Mouse (Mus musculus): ENCODE measurements around the gene Ttc7b. TPM values are rescaled to one million over a fixed set of nuclear protein-coding genes. Genes with fewer than 3 reads are reported as not detected.

Ttc7b gene
- polyA plus RNA-seq, 1 experiment from 2014 or later: 4.2 TPM

GRCm38 (mm10) chr12:100517371-100517770 is 3.3 kb downstream of the Ttc7b start:
- H3K9me3 ChIP-seq: no peaks in the 10 kb centered on the region
- peaks cover 7% of the 10 kb centered on the region; the same call in 1 of the 2 replicates for H3K27me3 ChIP-seq (replicated peaks; ENCODE audit: low read depth, poor library complexity, severe bottlenecking)
- H3K36me3 ChIP-seq (replicated peaks): peaks cover 31% of the 10 kb centered on the region
- DNase-seq (ENCODE audit: low spot score): no peak
- H3K27ac ChIP-seq (replicated peaks): no peak overlapping the region
- WGBS: 90% methylated on average over 9 of the region's 9 CpGs
- H3K4me1 ChIP-seq: peaks cover 25% of the 10 kb centered on the region
- no peak overlapping the region for H3K4me3 ChIP-seq

GRCm38 (mm10) chr12:100516161-100516838 is 4.3 kb downstream of the Ttc7b start:
- H3K36me3 ChIP-seq (replicated peaks): peaks cover 41% of the 10 kb centered on the region
- 0 out of 2 replicates have a peak, but pooled peaks cover under 1% of the 10 kb centered on the region for H3K27me3 ChIP-seq (replicated peaks; ENCODE audit: low read depth, poor library complexity, severe bottlenecking)
- DNase-seq (ENCODE audit: low spot score): no peak
- H3K4me3 ChIP-seq: no peak overlapping the region
- no peak overlapping the region for H3K27ac ChIP-seq (replicated peaks)
- H3K9me3 ChIP-seq: no peaks in the 10 kb centered on the region
- WGBS: 95% methylated on average over 1 of the region's 1 CpGs
- H3K4me1 ChIP-seq: peaks cover 24% of the 10 kb centered on the region

DNA sequence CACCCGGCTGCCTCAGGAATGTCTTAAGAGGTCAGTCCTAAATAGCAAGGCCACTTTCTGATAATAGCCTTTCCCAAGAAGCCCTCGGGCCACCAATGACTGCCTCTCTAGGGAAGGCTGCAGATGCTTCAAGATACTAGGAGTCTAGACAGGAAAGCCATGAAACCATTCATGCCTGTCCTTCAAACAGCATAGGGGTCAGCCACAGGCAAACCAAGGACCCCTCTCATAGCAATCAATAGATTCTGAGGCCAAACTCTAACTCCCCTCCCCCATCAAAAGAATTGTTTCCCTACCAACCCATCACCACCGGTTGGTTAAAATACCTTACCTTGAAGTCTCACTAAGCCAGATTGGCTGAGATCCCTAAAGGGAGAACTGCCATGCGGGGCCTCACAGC is 5.1 kb downstream of the Ttc7b start:
- no peaks in the 10 kb centered on the region for H3K9me3 ChIP-seq
- DNase-seq (ENCODE audit: low spot score): no peak
- no peak overlapping the region for H3K4me3 ChIP-seq
- H3K4me1 ChIP-seq: peaks cover 21% of the 10 kb centered on the region
- no peaks in the 10 kb centered on the region for H3K27me3 ChIP-seq (replicated peaks; ENCODE audit: low read depth, poor library complexity, severe bottlenecking)
- peaks cover 49% of the 10 kb centered on the region for H3K36me3 ChIP-seq (replicated peaks)
- no peak overlapping the region for H3K27ac ChIP-seq (replicated peaks)
- WGBS: 85% methylated on average over 4 of the region's 4 CpGs

DNA sequence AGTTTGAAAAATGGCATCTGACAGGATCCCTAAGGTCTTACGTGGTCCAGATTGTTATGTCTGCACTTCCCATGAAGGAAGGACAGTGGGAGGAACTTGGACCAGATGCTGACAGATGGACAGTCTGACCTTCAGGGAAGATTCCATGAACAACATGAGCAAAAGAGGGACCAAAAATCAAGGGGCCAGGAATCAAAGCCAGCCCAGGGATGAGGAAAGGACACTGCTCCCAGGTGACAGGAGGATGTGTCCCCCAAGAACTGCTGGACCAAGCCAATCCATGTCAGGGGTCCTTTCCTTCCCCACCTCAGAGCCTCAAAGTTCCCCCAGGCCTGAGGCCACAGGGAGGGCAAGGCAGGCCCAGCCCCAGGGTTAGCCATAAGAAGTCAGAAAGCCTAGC is 6.0 kb downstream of the Ttc7b start:
- Histone ChIP-seq H3K36me3 (replicated peaks) (peaks cover 51% of the 10 kb centered on the region), H3K9me3 (no peaks in the 10 kb centered on the region), H3K4me3 (no peak overlapping the region), H3K4me1 (peaks cover 15% of the 10 kb centered on the region), H3K27me3 (replicated peaks; ENCODE audit: low read depth, poor library complexity, severe bottlenecking) (no peaks in the 10 kb centered on the region), H3K27ac (replicated peaks) (no peak overlapping the region)
- WGBS: 79% methylated on average over 1 of the region's 1 CpGs
- DNase-seq (ENCODE audit: low spot score): no peak

DNA sequence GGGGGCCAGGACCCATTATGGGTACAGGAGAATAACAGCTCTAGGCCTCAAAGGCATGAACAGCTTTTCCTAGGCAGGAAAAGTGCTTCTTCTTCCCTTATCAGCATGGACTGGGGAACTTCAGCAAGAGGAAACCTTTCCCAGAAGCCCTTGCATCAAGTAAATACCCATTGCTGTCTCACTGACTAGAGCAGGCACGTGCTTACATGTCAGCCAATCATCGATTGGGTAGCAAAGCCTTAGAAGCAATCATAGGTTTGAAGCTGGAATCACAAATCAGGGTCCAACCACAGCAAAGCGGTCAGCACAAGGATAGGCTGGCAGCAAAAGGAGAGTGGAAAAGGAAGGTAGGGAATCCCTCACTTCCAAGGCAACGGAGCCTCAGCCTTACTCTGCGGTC is 7.5 kb downstream of the Ttc7b start:
- peaks cover 55% of the 10 kb centered on the region for H3K36me3 ChIP-seq (replicated peaks)

DNA sequence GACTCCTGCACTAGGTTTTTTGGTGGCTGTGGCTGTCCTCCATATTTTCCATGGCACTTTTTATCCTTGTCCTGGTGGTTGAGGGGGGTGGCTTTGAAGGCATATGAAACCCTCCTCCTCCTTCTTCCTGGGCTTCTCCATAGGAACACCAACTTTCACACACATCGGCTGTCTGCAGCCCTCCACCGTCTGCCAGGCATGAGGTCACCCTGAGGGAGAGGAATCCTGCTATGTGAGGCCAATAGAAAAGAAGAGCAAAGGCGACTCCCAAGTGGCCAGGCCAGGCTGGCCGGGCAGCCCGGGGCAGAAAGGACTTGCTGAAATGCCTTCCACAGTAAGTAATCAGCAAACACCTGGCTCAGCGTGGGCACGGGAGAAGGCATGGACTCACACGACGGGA is 8.0 kb downstream of the Ttc7b start:
- Histone ChIP-seq H3K27ac (replicated peaks) (no peak overlapping the region), H3K27me3 (replicated peaks; ENCODE audit: low read depth, poor library complexity, severe bottlenecking) (no peaks in the 10 kb centered on the region), H3K36me3 (replicated peaks) (peaks cover 51% of the 10 kb centered on the region), H3K9me3 (no peaks in the 10 kb centered on the region), H3K4me1 (no peaks in the 10 kb centered on the region; the same call in 1 of the 2 replicates), H3K4me3 (no peak overlapping the region)
- 87% methylated on average over 9 of the region's 9 CpGs for WGBS
- no peak for DNase-seq (ENCODE audit: low spot score)

More for the DNA sequence above, 7.5 kb downstream of the Ttc7b start:
- Histone ChIP-seq H3K27me3 (replicated peaks; ENCODE audit: low read depth, poor library complexity, severe bottlenecking) (no peaks in the 10 kb centered on the region), H3K4me3 (no peak overlapping the region), H3K4me1 (peaks cover under 1% of the 10 kb centered on the region; the same call in 1 of the 2 replicates), H3K9me3 (no peaks in the 10 kb centered on the region), H3K27ac (replicated peaks) (no peak overlapping the region)
- no peak for DNase-seq (ENCODE audit: low spot score)
- WGBS: 94% methylated on average over 5 of the region's 5 CpGs

DNA sequence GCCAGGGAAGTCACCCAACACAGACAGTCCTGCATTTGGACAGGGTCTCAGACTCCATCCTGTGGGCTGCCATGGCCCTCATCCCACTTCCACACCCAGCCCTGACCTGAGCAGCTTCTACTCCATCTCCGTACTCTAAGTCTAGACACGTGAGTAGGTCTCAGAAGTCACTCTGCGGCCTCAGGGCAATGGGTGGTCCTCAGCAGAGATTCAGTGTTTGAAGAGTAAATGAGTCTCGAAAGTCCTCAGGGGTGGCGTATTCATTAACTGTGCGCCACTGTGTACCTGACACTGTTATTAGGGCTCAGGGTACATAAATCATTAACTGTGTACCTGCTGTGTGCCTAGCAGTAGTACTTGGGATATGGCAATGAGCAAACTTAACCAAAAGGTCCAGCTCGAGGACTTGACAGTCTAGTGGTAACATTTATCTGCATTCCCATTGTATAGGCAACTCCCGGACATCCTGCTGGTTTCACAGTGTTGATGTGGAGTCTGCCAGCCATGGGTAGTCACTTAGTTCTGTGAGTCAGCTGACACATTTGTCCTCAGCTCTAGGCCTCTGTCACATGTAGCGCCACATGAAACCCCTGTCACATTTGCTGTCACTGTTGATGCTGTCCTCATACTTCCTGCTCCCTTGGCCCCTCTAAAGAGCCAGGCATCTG is 10.9 kb downstream of the Ttc7b start:
- Histone ChIP-seq H3K9me3 (no peaks in the 10 kb centered on the region), H3K27me3 (replicated peaks; ENCODE audit: low read depth, poor library complexity, severe bottlenecking) (no peaks in the 10 kb centered on the region), H3K27ac (replicated peaks) (no peak overlapping the region), H3K4me1 (peaks cover 2% of the 10 kb centered on the region; the same call in 1 of the 2 replicates), H3K36me3 (replicated peaks) (peaks cover 31% of the 10 kb centered on the region), H3K4me3 (no peak overlapping the region)
- DNase-seq (ENCODE audit: low spot score): no peak
- 85% methylated on average over 9 of the region's 9 CpGs for WGBS

DNA sequence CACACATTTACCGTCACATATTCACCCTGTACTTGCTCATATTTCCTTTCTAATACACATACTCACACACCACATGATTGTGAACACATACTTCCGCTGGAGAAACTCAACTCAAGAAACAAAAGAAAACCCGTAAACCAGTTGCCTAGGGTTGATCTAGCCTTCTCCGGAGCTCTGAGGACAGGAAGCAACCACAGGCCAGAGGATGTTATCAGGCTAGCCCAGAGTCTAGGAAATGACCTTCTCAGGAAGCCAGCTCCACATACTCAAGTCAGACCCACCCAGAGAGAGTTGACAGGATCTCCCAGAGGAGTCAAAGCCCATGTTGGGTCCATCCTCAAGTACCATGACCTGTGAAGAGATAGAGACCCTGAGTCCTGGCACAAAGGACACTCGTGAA is 12.0 kb downstream of the Ttc7b start:
- DNase-seq (ENCODE audit: low spot score): no peak
- no peak overlapping the region for H3K27ac ChIP-seq (replicated peaks)

GRCm38 (mm10) chr12:100505484-100505883 is 15.1 kb downstream of the Ttc7b start:
- DNase-seq (ENCODE audit: low spot score): no peak
- peaks cover 8% of the 10 kb centered on the region for H3K36me3 ChIP-seq (replicated peaks)
- 96% methylated on average over 1 of the region's 1 CpGs for WGBS

More for the DNA sequence above, 12.0 kb downstream of the Ttc7b start:
- Histone ChIP-seq H3K36me3 (replicated peaks) (peaks cover 28% of the 10 kb centered on the region), H3K9me3 (no peaks in the 10 kb centered on the region), H3K4me1 (peaks cover 9% of the 10 kb centered on the region), H3K4me3 (no peak overlapping the region), H3K27me3 (replicated peaks; ENCODE audit: low read depth, poor library complexity, severe bottlenecking) (no peaks in the 10 kb centered on the region)
- 87% methylated on average over 5 of the region's 5 CpGs for WGBS

GRCm38 (mm10) chr12:100504585-100504984 is 16.0 kb downstream of the Ttc7b start:
- Histone ChIP-seq H3K9me3 (no peaks in the 10 kb centered on the region), H3K4me1 (peaks cover 19% of the 10 kb centered on the region), H3K36me3 (replicated peaks) (peaks cover 13% of the 10 kb centered on the region), H3K27me3 (replicated peaks; ENCODE audit: low read depth, poor library complexity, severe bottlenecking) (no peaks in the 10 kb centered on the region), H3K27ac (replicated peaks) (no peak overlapping the region; the same call in 1 of the 2 replicates), H3K4me3 (no peak overlapping the region)
- no peak for DNase-seq (ENCODE audit: low spot score)
- 91% methylated on average over 2 of the region's 2 CpGs for WGBS

More at GRCm38 (mm10) chr12:100505484-100505883, 15.1 kb downstream of the Ttc7b start:
- H3K4me1 ChIP-seq: peaks cover 19% of the 10 kb centered on the region
- no peak overlapping the region for H3K27ac ChIP-seq (replicated peaks)
- no peaks in the 10 kb centered on the region for H3K9me3 ChIP-seq
- no peaks in the 10 kb centered on the region for H3K27me3 ChIP-seq (replicated peaks; ENCODE audit: low read depth, poor library complexity, severe bottlenecking)
- no peak overlapping the region for H3K4me3 ChIP-seq

GRCm38 (mm10) chr12:100503659-100504058 is 17.0 kb downstream of the Ttc7b start:
- WGBS: 88% methylated on average over 4 of the region's 4 CpGs
- DNase-seq (ENCODE audit: low spot score): no peak
- H3K27ac ChIP-seq (replicated peaks): no peak overlapping the region

DNA sequence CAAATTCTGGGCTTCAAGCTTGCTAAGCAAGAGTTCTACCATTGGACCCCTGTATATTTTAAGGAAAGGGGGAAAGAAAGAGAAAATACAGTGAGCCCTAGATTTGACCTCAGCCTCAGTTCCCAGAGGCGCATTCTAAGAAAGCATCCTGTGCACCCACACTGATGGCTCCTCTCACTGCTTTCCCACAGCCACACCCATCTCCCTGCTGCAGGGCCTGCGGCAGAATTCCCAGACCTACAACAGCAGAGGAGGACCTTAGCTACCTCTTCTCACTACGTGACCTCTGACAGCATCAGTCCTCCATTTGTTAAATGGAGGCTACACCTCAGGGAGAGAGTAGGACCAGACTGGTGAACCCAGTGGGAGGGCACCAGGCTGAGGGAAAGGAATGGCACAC is 18.1 kb downstream of the Ttc7b start:
- no peak for DNase-seq (ENCODE audit: low spot score)
- Histone ChIP-seq H3K4me3 (no peak overlapping the region), H3K4me1 (peaks cover 19% of the 10 kb centered on the region), H3K36me3 (replicated peaks) (peaks cover 26% of the 10 kb centered on the region), H3K9me3 (no peaks in the 10 kb centered on the region), H3K27me3 (replicated peaks; ENCODE audit: low read depth, poor library complexity, severe bottlenecking) (no peaks in the 10 kb centered on the region), H3K27ac (replicated peaks) (no peak overlapping the region)
- WGBS: 86% methylated on average over 3 of the region's 3 CpGs

More at GRCm38 (mm10) chr12:100503659-100504058, 17.0 kb downstream of the Ttc7b start:
- Histone ChIP-seq H3K27me3 (replicated peaks; ENCODE audit: low read depth, poor library complexity, severe bottlenecking) (no peaks in the 10 kb centered on the region), H3K4me3 (no peak overlapping the region), H3K36me3 (replicated peaks) (peaks cover 17% of the 10 kb centered on the region), H3K9me3 (no peaks in the 10 kb centered on the region), H3K4me1 (peaks cover 19% of the 10 kb centered on the region)

- Histone ChIP-seq H3K4me3 (no peak overlapping the region), H3K4me1 (peaks cover 19% of the 10 kb centered on the region), H3K36me3 (replicated peaks) (peaks cover 39% of the 10 kb centered on the region), H3K9me3 (no peaks in the 10 kb centered on the region), H3K27me3 (replicated peaks; ENCODE audit: low read depth, poor library complexity, severe bottlenecking) (no peaks in the 10 kb centered on the region), H3K27ac (replicated peaks) (no peak overlapping the region)
- no peak for DNase-seq (ENCODE audit: low spot score)
- WGBS: 85% methylated on average over 4 of the region's 4 CpGs
Observed at GRCm38 (mm10) chr12:100501261-100501660, 19.4 kb downstream of the Ttc7b start.

Data from embryonic facial prominence, embryonic 10.5 days (tissue).